Mouse (Mus musculus) ES-E14 (cell line): ENCODE data around the gene Myo1b.

Experiments used
- HCFC1 ChIP-seq: IDR thresholded peaks from 2 replicates; pipeline ENCODE4 v1.6.1; 2012; ENCODE audit warnings: low read length, inconsistent platforms, borderline replicate concordance; ENCODE audit not compliant: insufficient read depth
- MAFK ChIP-seq: IDR thresholded peaks from 2 replicates; pipeline ENCODE4 v1.6.1; 2014; ENCODE audit warnings: mild to moderate bottlenecking, low read depth, low read length, inconsistent platforms; ENCODE audit not compliant: insufficient read depth
- ZC3H11A ChIP-seq: IDR thresholded peaks from 2 replicates; pipeline ENCODE4 v1.6.1; 2012; ENCODE audit warnings: low read depth, mild to moderate bottlenecking, inconsistent platforms, low read length, borderline replicate concordance

GRCm38 (mm10) chr1:51852314-51852713 lies 63.6 kb downstream of the Myo1b start:
- TF ChIP-seq MAFK (no peak), ZC3H11A (no peak), HCFC1 (no peak)
